Mouse (Mus musculus) MEL (cell line): ENCODE data around the gene Scd4.

ENCODE experiments used
- GATA1 ChIP-seq: IDR thresholded peaks from 2 replicates; pipeline ENCODE4 v1.6.1; 2011; ENCODE audit warnings: low read depth, low read length, improper control_type of control experiment
- USF1 ChIP-seq: IDR thresholded peaks from 2 replicates; pipeline ENCODE4 v1.6.1; 2014; ENCODE audit warnings: low read depth, mild to moderate bottlenecking, inconsistent platforms, low read length, improper control_type of control experiment, moderate library complexity

DNA sequence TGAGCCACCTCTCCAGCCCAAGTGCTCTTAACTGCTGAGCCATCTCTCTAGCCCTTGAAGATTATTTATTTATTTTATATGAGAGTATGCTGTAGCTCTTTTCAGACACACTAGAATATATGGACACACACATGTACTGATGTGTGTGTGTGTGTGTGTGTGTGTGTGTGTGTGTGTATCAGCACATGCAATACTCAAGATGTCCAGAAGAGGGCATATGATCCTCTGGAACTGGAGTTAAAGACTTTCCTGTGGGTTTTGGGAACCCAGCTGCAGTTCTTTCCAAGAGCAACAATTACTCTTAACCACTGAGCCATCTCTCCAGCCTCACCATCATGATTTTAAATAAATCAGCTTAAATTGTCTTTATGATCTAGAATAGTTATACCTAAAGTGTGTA is 14.3 kb upstream of the Scd4 start:
- no peak for TF ChIP-seq GATA1
- no peak for TF ChIP-seq USF1
